Mouse (Mus musculus): ENCODE results near the gene Cd47.

Gene Cd47

DNA sequence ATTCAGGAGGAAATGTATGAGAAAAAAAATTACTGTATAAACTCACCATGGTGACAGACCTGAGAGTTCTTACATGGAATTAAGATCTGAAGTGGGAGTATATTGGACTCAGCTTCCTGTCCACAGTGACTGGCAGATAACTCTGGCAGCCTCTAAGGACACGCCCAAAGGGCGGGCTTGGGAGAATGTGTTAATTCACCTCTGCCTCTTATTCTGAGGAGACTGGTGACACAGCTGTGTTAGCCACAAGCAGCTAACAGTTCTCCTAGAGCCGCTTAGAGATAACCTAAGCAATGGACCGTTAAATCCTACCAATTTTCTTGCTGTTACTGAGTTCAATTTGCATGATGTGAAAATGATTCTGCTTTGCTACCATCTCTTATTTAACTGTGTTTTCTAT is 107.0 kb downstream of the Cd47 start:
- DNase-seq (ENCODE audit: low spot score): no peak

DNA sequence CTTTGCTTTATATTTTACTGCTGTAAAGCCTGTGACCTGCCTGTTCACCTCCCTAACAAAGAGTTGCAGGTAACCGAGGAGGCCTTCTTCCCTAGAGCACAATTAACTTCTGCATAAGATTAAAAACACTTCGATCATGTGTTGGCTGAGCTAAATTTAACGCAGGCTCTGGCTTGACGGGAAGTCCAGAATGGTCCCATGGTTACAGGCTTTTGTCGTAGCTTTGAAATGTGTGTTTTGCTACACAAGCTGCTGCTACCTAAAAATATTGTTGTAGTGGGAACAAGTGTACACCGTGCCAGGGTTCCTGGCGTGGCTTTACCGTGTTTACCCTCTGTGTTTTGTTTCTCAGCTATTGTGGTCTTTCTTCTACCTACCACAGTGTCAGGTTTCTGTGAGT is 109.2 kb downstream of the Cd47 start:
- DNase-seq (ENCODE audit: low spot score): no peak

DNA sequence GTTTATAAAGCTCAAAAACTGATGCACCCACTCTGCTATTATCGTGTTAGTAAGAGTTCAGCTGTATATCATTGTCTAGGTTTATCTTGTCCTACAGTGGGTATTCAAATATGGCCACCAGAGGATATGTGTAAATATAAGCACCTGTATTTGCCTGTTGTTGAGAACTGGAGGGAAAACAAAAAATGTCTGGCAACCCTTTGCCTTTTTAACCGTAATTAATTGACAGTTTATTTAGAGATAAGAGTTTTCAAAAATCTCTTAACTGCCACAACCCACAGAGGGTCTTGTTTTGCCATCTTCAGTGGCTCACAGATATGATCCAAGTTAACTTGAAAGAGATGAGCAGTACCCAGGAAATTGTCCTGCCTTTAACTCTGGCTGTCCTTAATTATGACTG is 113.8 kb downstream of the Cd47 start:
- DNase-seq (ENCODE audit: low spot score): no peak

DNA sequence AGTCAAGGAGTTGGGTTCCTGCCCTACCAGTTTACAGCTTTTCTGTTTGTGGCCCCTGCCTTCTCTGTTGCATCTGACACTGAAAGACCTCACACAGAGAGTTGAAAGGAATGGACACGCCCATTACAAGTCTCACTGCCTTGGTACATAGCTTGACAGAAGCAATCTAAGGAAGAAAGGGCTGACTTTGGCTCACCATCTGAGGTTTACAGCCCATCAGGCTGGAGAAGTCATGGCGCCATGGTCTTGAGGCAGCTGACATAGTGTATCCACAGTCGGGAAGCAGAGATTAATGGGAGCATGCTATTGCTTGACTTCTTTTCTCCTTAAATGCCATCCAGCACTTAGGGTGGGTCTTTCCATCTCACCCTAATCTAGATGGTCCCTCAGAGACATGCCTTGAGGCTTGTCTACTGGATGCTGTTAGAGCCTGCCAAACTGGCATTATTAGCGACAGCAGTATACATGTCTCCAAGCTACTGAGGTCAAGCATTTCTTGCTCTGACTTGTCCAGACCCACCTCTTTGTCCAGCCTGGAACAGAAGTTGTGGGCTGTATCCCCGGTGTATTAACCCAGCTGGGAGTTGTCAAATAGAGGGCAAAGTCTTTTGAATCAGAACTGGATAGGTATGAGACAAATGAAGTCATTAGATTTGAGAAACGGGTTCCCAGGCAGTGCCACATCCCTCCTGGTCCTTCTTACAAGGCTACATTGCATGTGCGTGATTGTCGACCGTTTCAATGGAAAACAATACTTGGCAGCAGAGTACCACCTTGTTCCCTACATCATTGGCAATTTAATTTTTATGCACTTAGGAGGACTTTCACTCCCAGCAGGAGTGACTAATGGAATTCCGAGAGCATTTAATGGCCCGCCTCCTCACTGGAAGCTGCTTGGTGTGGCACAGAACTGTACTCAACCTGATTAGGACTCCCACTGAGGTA is 115.5 kb downstream of the Cd47 start:
- DNase-seq (ENCODE audit: low spot score): no peak

DNA sequence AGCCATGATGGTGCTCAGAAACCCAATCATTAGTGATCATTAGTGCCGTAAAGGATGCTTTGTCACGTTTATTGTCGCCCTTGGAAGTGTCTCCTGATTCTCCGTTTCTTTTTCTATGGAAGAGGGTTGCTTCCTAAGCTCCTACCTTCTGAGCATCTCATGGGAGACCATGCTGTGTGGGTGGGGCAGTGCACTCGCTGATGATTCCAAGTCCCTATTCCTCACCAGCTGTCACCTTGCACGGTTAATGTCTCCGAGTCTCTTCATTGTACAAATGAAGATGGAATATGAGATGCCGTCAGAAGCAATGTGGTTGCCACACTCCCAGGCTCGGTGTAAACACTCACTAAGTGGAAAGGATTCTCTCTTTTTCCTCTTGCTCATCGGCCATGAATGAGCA is 119.9 kb downstream of the Cd47 start:
- no peak for DNase-seq (ENCODE audit: low spot score)

DNA sequence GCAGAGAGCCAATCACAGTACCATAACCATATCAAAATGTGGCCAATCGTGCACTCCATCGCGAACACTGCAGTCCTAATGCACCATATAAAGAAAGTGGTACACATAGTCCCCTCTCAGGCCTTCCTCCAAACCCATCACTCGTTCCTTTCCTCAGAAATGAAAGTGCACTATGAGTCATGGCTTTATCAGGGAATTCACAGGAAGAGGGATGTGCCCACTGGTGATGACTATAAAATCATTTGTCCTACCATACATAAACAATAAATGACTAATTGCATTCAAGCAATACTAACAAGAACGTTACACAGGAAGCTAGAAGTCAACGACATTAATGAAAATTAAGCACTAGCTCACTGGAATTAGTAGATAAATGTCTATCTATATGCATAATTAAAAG is 121.3 kb downstream of the Cd47 start:
- no peak for DNase-seq (ENCODE audit: low spot score)

DNA sequence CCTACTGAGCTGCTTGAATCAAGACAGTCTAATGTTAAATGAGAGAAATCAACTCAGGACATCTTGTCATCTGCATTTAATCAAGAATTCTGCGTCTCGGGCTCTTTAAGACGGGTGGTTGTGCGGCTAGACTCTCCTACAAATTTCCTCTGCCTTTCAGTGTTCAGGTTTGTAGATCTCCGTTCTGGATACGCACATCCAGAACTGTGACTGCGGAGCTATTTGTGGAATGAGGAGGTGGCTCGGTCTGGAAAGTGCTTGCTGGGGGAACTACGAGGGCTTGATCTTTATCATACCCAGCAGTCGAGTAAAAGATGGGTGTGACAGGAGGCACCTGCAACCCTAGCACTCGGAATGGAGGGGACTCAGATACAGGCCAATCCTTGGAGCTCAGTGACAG is 121.8 kb downstream of the Cd47 start:
- DNase-seq (ENCODE audit: low spot score): no peak

DNA sequence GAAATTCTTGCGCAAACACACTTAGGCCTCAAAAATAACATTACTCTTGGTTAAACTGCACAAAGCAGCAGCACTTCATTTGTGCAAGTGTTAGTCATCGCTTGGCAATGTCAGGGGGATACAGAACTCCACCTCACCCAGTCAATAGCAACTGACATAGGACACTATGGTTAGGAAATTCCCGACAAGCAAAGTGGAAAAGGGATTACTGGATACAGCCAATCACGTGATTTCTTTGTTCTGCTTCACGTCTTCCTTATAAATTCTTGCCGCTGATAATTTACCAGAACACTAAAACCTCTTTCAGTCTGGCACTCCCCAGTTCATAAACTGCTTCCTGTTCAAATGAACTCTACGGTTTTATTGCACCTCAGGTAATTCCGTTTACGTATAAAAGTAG is 123.4 kb downstream of the Cd47 start:
- no peak for DNase-seq (ENCODE audit: low spot score)

DNA sequence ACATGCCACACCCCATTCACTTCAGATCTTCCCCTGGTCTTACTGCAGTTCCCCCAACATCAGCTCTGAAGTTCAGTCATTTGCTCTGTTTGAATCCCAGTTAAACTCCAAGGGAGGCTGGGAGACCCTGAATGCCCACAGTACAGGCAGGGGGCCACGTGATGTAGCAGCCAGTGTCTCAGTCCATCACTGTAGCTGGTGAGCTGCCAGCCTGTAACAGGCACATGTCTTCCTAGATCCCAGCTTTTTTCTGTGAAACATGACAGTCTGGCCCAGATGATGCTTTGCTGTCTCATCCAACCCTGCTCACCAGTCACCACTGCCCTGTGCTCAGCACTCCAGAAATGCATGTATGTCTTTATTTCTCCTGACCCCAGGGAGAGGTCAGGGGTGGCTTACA is 124.6 kb downstream of the Cd47 start:
- no peak for DNase-seq (ENCODE audit: low spot score)

DNA sequence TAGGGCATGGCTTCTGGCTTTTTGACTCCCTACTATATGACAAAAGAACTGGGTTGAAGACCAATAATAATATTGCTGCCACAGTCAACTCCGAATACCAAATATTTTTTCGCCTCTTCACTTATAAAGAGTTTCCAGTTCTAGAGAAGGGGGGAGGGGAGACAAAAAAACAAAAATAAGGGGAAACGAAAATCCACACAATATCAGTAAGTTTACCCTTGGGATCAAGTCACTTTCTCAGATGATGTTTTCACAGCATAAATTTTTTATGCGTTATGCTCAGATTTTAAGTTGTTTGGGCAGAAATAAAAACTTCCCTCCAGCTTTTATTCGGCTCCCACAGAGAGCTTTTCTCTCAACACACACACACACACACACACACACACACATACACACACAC is 132.9 kb downstream of the Cd47 start:
- no peak for DNase-seq (ENCODE audit: low spot score)

DNA sequence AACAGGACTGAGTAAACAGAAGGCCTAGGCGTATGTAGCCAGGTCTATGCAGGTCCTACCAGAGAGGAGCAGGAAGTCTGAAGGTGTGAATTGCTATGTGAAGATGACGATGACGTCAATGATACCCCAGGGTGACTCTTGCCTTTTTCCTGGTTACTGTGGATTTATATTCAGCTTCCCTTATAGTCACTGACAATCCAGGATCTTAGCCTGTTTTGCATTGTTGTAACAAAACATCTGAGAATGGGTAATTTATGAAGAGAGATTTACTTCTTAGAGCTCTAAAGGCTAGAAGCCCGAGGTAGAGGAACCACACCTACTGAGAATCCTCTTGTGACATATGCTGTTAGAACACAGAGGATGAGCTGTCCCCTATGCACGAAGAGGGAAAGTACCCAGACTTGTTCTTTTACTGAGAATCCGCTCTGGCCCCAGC is 135.7 kb downstream of the Cd47 start:
- no peak for DNase-seq (ENCODE audit: low spot score)

DNA sequence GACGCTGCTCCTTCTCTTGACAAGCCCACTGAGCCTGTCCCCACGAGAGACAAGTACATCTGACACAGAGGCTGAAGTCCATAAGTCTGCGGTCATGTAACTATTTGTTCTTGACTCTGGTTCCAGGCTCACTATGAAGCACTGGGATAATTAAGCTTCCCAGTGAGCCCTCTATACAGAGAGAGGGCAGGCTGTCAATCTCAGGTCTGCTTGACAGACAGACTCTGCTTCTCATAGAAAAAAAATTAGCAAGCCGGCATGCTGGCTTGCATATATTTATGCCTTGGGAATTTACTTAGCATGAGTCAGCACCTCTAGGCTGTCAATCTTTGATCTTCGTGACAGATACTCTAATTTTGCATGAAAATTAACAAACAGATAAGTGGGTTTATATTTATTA is 136.5 kb downstream of the Cd47 start:
- no peak for DNase-seq (ENCODE audit: low spot score)

DNA sequence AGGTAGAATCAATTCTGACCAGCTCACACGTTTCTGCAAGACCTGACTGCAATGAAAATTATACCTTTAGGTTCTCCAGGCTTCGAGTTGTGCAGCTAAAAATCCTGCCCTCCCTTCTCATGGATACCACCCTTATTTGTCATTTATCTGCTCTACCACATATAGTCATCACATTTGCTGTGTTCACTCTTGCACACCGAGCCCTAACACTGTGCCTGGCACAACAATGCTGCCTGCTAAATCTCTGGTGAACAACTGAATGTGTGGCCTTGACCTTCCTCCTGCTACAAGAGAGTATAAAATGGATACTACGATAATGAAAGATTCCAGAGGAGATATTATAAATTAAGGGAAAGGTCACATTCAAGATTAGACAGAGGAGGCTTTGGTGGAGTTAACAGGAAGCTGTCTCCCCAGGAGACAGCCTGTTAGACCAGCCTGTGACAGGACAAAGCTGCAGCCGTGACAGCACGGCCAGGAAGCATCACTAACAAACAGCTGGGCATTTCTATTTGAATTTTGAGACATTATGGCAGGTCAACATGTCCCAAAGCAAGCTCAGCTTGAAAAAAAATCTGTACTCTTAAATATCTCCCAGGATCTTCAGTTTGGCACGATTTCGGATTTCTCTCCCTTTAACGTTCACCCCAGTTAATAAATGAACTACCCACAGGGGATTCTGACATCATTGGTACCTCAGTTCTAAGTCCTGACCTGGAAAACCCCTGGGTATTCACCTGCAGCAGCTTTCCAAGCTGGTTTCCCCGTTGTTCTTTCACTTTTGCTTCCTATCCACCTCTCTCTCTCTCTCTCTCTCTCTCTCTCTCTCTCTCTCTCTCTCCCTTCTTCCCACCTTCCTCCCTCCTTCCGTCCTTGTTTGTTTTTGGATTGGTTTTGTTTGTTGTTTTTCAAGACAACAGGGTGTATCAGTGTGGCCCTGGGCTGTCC is 137.2 kb downstream of the Cd47 start:
- DNase-seq (ENCODE audit: low spot score): no peak

DNA sequence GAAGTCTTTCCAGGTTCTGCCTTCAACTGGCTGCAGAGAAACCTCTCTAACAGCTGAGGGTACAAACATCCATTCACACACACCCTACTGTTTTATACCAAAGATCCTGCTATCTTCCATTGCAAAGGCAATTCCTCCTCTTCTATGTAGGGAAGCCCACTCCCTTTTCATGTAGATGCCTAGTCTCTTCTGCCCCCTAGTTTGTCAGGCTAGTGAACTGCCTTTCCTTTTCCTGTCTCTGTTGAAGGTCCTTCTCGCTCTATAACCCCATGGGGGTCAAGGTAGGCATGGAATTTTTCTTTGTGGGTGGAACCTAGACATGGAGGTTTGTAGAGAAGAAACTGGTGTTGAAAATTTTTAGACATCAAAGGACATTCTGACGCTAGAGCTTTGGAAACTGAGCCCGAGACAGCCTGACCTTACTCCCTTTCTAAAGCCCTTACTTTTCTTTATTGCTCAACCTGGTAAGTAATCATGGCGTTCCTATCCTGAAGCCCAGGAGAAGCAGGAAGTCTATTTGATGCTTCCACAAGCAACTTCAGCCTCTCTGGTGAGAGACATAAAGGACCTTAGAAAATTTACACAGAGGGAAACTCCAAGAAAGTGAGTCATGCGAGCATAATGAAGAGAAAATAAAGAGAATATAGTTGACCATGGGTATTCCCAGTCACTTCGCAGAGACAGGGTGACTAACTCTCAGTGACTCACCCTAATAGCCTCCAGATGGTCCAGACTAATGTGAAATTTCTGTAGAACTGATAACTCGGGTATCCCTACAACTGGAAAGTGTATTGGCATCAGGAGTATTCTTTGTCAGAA is 138.4 kb downstream of the Cd47 start:
- no peak for DNase-seq (ENCODE audit: low spot score)

DNA sequence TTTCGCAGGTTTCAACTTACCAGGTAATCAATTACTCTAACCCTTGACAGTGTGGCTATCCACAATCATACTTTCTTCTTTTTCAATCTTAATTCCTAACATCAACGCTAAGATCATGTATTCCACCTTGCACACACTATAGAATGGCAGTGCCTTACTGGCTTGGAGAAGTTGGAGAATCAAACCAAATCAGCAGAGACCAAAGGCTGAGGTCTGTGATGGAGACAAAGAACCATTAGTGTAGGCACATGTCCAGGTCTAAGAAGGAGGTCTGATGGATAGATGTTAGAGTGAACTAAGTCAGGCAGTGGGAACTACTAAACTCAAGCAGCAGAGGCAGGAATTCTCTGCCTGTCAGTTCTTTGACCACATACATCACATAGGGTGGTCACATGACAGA is 139.0 kb downstream of the Cd47 start:
- DNase-seq (ENCODE audit: low spot score): no peak

DNA sequence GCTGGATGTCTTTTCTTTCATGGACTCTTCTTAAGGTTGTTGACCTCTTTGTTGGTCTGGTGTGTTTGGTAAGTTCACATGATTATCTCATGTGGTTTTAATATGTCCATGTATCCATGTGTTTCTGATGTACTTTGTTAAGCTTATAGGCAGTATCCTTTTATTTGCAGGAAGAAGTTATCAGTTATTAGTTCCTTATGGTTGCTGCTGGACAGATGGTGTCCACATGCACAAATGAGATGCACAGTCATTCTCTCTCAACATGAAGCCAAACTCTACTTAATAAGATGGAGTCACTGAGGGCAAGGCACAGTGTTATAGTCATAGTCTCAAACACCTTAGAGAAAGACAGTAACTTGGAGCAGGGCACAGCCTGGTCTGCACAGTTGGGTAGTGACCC is 140.1 kb downstream of the Cd47 start:
- no peak for DNase-seq (ENCODE audit: low spot score)

DNA sequence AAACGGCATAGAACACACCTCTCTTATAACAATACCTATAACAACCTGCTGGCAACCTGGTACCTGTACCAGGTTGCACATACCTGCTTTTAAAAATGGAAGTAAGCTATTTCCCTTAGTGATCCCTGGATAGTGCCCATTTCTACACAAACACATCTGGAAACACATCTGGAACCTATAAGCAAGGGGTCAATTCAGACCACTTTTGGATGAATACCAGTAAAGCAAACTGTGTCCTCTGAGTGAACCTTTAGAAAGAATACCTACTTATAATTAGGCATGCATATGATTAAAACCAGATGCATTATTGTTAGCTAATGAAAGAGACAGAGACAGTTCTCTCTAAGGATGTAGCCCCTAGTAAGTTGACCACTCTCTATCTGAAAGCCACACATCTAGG is 140.7 kb downstream of the Cd47 start:
- no peak for DNase-seq (ENCODE audit: low spot score)

DNA sequence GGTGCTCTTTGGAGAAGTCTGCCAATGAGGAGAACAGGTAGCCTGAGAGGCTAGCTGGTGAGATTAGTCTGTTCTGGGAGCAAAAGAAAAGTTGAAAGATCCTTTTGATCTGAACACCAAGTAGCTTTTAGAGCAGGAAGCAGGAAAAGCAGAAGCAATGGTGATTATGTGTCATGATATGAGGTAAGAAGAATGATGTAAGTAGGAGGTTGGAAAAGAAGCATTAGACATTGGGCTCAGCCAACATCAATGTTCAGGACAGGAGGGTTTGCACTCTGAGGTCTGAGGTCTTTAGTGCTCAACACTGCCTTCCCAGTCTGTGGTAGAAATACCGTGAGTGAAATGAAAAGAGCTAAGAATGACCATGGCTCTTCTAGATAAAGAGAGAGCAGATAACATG is 143.4 kb downstream of the Cd47 start:
- no peak for DNase-seq (ENCODE audit: low spot score)

DNA sequence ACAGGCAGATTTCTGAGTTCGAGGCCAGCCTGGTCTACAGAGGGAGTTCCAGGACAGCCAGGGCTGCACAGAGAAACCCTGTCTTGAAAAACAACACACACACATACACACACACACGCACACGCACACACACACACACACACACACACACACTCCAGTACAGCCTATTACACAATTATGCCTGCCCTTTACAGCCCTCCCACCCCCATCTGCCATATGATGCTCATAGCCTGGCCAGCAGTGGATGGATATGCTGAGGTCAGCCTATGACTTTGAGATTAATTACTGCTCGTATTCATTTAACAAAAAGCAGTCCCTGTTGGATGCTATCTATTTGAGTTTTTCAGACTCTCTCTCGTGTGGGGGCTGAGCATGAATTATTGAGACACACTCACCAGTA is 144.8 kb downstream of the Cd47 start:
- no peak for DNase-seq (ENCODE audit: low spot score)

DNA sequence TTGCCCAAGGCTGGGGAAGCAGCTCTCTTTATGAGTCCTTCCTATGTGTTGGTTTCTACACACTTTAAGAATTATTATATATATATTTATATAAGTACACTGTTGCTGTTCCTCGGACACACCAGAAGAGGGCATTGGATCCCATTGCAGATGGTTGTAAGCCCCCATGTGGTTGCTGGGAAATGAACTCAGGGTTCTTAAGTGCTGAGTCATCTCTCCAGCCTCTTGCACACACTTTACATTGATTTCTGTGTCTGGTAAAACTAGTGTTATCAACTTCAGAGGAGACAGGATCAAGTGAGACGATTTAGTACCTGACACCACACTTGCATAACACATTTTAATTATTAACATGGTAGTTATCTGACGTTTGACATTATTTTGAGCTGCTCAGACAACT is 146.7 kb downstream of the Cd47 start:
- DNase-seq (ENCODE audit: low spot score): no peak

DNA sequence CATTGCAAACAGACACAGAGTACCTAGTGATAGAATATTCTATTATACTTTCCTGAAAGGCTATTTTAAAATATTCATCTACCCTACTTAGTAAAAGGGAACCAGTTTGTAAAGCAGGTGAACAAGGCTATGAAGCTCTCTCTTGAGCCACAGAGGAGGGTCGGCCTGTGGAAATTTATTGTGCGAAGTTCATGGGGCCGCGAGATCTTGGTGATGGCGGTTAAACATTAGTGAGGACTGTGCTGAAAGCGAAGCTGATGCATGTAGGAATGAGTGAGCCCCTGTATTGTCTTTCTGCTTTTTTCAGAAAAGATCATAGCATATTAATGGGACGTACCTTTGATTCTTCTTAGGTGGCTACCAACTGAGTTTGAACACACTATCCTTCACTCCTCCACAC is 147.3 kb downstream of the Cd47 start:
- DNase-seq (ENCODE audit: low spot score): no peak

DNA sequence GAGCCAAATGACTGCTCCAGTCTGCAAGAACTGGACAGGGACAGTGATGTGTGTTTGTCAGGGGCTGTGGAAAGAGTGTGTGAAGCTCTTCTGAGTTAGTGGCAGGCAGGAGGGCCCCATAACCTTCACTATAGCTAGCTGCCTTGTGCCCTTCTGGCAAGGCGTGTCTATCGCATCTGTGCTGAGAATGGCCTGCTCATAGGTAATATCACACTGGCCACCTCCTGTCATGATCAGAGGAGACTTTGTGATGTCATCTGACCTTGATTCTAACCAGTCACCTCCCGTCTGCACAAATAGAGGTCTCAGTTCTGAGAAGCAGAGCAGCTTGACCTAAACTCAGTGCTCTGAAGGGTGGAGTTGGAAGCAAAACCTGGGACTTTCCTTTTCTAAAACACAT is 148.0 kb downstream of the Cd47 start:
- DNase-seq (ENCODE audit: low spot score): no peak

All from ovary, postnatal 10 days (tissue).